Mouse (Mus musculus) forebrain, embryonic 10.5 days (tissue): ENCODE results near the gene Fgfr2. TPM values are rescaled to one million over a fixed set of nuclear protein-coding genes. Genes with fewer than 3 reads are reported as not detected.

Experiments used
- DNase-seq: peaks from one replicate; pipeline ENCODE4 v3.0.0-alpha.2; 2017; ENCODE audit warnings: low spot score; ENCODE audit errors: extremely low spot score
- H3K27ac ChIP-seq: fragments of 300-500 bp; sonication (generic); 2 replicates; pipeline ENCODE4 v1.5.1; 2016; ENCODE audit warnings: mild to moderate bottlenecking
- H3K27me3 ChIP-seq: fragments of 300-500 bp; sonication (generic); 2 replicates; pipeline ENCODE4 v1.6.1; 2016; ENCODE audit warnings: mild to moderate bottlenecking; ENCODE audit not compliant: poor library complexity, severe bottlenecking
- H3K36me3 ChIP-seq: fragments of 300-500 bp; sonication (generic); replicated peaks from 2 replicates; pipeline ENCODE4 v1.6.1; 2016; ENCODE audit warnings: mild to moderate bottlenecking, moderate library complexity
- H3K4me1 ChIP-seq: fragments of 300-500 bp; sonication (generic); 2 replicates; pipeline ENCODE4 v1.6.1; 2016
- H3K4me3 ChIP-seq: fragments of 300-500 bp; sonication (generic); 2 replicates; pipeline ENCODE4 v1.5.1; 2016; ENCODE audit warnings: mild to moderate bottlenecking, moderate library complexity
- H3K9me3 ChIP-seq: fragments of 300-500 bp; sonication (generic); 2 replicates; pipeline ENCODE4 v1.6.1; 2016; ENCODE audit warnings: mild to moderate bottlenecking, moderate library complexity
- WGBS: fragments of 180-500 bp; shearing (Covaris S2); methylation state at CpG from one replicate; pipeline ENCODE4 v1.1.7; 2016; 5-methylcytosine and 5-hydroxymethylcytosine counted together
- polyA plus RNA-seq: library from polyadenylated mRNA; unstranded; fragments of >200 nt; fragmentation: Nextera tagmentation; extraction: Ambion mirVana; gene quantifications from 2 replicates; pipeline ENCODE4 v1.2.1, GENCODE M21; 2016

The Fgfr2 gene
- polyA plus RNA-seq, 1 experiment from 2014 or later: 55.7 TPM

DNA sequence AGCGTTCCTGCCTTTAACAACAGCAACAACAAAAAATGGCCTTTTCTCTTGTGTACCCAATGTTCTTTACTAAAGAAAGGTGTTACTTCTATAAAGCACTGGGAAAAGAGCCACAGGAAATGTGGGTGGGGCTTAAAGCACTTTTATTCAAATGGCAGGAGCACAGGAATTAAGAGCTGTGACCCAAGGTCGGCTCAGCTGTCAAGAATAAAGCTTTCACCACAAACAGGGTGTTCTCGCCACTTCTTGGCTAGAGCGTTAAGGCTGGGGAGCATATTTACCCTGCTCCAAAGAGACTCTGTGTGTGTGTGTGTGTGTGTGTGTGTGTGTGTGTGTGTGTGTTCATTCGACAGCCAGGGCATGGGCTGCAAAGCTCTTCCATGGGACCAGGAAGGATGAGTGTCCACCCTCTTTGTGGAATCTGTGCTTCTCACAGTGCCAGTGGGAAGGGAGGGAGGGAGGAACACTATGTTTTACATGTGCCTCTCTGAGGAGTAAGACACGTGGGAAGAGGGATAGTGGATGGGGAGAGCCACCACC lies 103.6 kb downstream of the Fgfr2 start:
- Histone ChIP-seq H3K27me3 (no peaks in the 10 kb centered on the region), H3K27ac (0 out of 2 replicates have a peak overlapping the region, but pooled peaks have one; percentile 4), H3K36me3 (peaks cover 29% of the 10 kb centered on the region), H3K4me3 (no peak overlapping the region), H3K9me3 (no peaks in the 10 kb centered on the region), H3K4me1 (peaks cover 72% of the 10 kb centered on the region)
- no peak for DNase-seq
- 40% methylated on average over 6 of the region's 6 CpGs for WGBS

DNA sequence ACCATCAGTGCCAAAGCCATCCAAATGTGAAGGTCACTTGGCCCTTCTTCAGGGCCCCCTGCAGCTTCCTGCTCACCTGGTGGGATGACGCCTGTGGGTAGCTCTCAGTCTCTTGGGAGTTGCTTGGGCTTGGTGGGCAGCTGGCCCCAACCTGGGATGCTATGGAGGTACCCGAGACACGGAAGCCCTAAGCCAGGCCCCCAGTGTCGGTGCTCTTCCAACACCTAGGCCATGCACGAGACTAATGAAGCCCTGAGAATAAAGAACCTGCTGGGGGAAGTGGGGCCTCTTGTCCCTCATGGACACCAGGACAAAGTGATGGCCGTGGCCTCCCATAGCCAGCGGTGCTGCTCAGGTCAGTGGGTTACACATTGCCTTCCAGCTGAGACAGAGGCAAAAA lies 104.2 kb downstream of the Fgfr2 start:
- DNase-seq: no peak
- Histone ChIP-seq H3K27me3 (no peaks in the 10 kb centered on the region), H3K4me3 (no peak overlapping the region), H3K4me1 (peaks cover 78% of the 10 kb centered on the region), H3K9me3 (no peaks in the 10 kb centered on the region), H3K36me3 (peaks cover 31% of the 10 kb centered on the region), H3K27ac (peak overlapping the region; percentile 4; the same call in 1 of the 2 replicates)
- 77% methylated on average over 7 of the region's 7 CpGs for WGBS

DNA sequence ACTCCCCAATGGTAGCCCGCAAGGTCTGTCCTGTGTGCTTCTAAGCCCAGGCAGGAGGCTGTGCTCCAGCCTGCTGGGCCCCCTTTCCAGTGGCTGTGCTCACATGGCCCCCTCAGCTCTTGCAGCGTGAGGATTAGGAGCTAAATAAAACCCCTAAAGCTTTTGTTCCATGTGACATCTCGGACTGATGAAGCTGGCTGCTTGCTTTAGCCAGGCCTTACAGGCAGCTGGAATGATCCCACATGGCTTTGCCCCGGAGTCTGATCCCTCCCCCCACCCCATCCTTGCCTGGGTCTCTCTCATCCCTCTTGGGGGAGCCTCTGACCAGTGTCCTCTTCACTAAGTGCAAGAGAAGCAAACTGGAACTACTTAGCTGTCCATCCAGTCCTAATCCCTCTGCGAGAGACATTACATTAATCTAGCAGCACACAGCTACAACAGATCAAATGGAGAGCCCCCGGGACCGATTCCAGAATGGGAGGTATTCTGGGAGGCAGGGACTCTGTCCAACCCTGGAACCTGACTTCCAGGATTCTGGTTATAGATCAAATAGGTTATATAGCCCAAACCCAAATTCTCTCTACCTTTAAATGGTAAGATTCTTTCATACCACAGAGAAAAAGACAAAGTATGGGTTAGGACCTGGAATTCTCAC lies 107.6 kb downstream of the Fgfr2 start:
- Histone ChIP-seq H3K27ac (peak overlapping the region; percentile 80), H3K4me1 (peaks cover 94% of the 10 kb centered on the region), H3K36me3 (peaks cover 34% of the 10 kb centered on the region), H3K9me3 (no peaks in the 10 kb centered on the region), H3K4me3 (peak overlapping the region; percentile 21), H3K27me3 (no peaks in the 10 kb centered on the region)
- 31% methylated on average over 7 of the region's 7 CpGs for WGBS
- peak; percentile 33 for DNase-seq

DNA sequence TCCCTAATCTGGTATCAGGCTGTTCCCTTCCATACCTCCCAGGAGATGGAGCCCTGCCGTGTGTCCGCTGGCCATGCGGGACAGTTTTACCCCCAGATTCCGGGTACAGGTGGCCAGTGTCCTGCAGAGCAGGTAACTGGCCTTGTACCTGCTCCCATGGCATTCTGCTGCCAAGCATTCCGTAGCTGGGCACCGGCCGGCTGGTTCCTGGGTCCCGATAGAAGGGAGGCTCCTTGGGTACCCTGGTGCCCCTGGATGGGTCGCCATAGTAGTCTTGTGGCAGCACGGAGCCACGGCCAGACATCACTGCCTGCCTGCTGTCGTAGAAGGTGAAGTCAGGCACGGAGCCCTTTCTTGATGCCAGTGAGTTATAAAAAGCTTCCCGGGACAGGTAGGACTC lies 108.5 kb downstream of the Fgfr2 start:
- H3K27me3 ChIP-seq: no peaks in the 10 kb centered on the region
- no peaks in the 10 kb centered on the region for H3K9me3 ChIP-seq
- peaks cover 43% of the 10 kb centered on the region for H3K36me3 ChIP-seq
- H3K4me1 ChIP-seq: peaks cover 87% of the 10 kb centered on the region
- 93% methylated on average over 14 of the region's 14 CpGs for WGBS
- no peak for DNase-seq
- H3K27ac ChIP-seq: peak overlapping the region; percentile 80
- H3K4me3 ChIP-seq: no peak overlapping the region

DNA sequence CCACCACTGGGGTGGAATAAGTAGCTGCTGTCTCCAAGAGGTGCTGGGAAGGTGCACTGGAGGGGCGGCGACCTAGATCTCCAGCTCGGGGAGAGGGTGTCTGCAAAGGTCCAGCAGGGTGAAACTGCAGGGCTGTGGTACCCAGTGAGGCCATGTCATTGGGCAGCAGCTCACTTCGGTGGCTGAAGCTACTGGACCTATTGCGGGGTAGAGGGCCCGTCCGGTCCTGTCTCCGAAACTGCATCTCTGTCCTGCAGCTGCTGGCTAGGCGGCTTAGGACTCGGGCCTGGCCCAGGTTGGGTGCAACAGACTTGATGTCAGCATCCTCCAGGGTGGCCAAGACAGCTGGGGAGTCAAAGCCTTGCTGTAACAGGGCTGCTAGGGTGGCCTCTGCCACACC lies 109.2 kb downstream of the Fgfr2 start:
- Histone ChIP-seq H3K27ac (peak overlapping the region; percentile 80), H3K27me3 (no peaks in the 10 kb centered on the region), H3K9me3 (no peaks in the 10 kb centered on the region), H3K4me1 (peaks cover 82% of the 10 kb centered on the region), H3K4me3 (no peak overlapping the region), H3K36me3 (peaks cover 48% of the 10 kb centered on the region)
- WGBS: 89% methylated on average over 10 of the region's 10 CpGs
- no peak for DNase-seq

DNA sequence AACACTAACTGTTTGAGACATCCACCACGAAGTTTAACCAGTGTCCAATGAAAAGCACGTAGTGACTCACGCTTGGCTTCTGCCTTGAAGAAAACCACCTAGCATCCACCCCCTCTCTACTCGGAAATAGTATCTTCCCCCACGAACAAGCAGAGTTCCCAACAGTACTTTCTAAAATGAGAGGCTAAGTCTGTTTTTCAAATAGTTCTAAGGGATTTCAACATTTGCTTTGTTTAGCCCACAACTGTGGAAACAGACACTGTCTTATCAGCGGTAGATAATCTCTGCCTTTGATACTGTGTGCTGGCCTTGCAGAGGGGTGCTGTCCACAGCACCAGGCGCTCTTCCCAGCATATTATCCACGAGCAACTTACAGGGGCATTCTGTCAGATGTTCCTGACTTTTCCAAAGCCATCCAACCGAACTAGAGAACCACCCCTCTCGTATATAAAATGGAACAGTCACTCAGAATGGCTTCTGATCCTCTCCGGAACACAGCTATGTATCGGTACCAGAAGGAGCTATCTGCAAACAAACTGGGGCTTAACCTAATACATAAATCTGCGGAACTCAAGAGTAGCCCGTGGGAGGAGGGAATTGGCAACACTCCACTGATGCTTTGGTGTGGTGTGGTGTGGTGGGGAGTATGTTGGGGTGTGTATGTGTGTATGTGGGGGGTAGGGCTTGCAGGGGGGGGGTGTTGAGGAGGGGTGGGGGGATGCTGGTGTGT lies 110.3 kb downstream of the Fgfr2 start:
- H3K4me1 ChIP-seq: peaks cover 81% of the 10 kb centered on the region
- H3K36me3 ChIP-seq: peaks cover 55% of the 10 kb centered on the region
- H3K27me3 ChIP-seq: no peaks in the 10 kb centered on the region
- DNase-seq: no peak
- H3K4me3 ChIP-seq: no peak overlapping the region
- no peaks in the 10 kb centered on the region for H3K9me3 ChIP-seq
- WGBS: 82% methylated on average over 14 of the region's 14 CpGs
- H3K27ac ChIP-seq: peak overlapping the region; percentile 40; the same call in 1 of the 2 replicates

DNA sequence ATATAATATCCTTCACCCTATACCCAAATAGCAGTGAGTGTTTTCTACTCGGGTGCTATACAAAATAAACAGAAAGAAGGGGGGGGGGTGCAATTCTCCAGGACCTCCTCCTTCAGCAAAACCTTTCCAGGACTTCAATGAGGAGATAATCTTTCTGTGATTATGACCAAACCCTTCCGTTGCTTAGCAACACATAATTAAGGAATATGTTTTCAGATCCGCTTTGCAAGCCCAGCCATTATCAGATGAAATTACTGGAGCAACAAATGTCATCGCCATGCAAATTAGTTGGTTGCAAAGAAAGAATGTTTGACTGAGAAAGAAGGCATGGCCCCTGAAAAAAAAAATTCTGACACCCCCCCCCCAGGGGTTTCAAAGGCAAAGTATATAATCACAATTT lies 111.5 kb downstream of the Fgfr2 start:
- Histone ChIP-seq H3K4me3 (no peak overlapping the region), H3K27ac (no peak overlapping the region), H3K27me3 (no peaks in the 10 kb centered on the region), H3K9me3 (no peaks in the 10 kb centered on the region), H3K4me1 (peaks cover 76% of the 10 kb centered on the region), H3K36me3 (peaks cover 60% of the 10 kb centered on the region)
- WGBS: 61% methylated on average over 4 of the region's 4 CpGs
- DNase-seq: no peak

DNA sequence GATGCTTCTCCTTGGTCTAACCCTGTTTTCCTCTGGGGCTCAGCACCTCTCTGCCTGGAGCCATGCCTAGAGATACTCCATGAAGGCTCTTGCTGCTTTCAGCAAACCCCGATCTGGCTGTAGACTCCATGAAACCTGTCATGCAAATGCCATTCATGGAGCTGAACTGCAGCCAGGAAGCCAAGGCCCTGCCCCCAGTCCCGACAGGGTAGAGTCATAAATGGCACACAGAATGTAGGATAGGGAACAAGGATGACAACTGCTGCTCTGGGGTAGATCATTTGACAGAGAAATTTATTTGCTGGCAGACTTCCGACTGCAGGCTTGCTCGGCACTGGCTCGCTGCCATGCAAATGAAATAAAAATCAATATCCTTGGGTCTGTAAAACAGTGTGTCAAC lies 112.0 kb downstream of the Fgfr2 start:
- peak overlapping the region; percentile 2; the same call in 1 of the 2 replicates for H3K27ac ChIP-seq

DNA sequence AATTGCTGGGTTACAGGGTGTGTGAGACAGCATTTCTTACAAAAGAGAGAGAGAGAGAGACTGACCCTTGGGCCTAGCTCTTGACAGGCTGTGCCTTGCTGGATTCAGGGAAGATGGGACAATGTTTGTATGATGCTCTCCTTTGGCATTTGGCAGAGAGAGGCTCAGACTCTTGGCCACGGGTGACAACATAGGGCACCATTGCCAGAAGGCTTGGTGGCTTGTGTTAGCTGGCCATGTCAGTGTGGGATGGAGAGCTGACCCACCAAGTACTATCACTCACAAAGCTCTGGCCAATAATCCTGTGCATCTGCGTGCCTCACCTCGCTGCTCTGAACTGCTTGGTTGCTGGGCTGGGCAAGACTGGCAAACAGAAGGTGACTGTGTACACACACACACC lies 112.7 kb downstream of the Fgfr2 start:
- Histone ChIP-seq H3K4me1 (peaks cover 68% of the 10 kb centered on the region), H3K27ac (0 out of 2 replicates have a peak overlapping the region, but pooled peaks have one; percentile 2), H3K36me3 (peaks cover 64% of the 10 kb centered on the region), H3K4me3 (no peak overlapping the region), H3K27me3 (no peaks in the 10 kb centered on the region), H3K9me3 (no peaks in the 10 kb centered on the region)
- DNase-seq: no peak
- WGBS: 91% methylated on average over 3 of the region's 3 CpGs

More for the DNA sequence above, 112.0 kb downstream of the Fgfr2 start:
- WGBS: 83% methylated on average over 5 of the region's 5 CpGs
- Histone ChIP-seq H3K9me3 (no peaks in the 10 kb centered on the region), H3K4me1 (peaks cover 72% of the 10 kb centered on the region), H3K36me3 (peaks cover 60% of the 10 kb centered on the region), H3K27me3 (no peaks in the 10 kb centered on the region), H3K4me3 (no peak overlapping the region)
- no peak for DNase-seq

DNA sequence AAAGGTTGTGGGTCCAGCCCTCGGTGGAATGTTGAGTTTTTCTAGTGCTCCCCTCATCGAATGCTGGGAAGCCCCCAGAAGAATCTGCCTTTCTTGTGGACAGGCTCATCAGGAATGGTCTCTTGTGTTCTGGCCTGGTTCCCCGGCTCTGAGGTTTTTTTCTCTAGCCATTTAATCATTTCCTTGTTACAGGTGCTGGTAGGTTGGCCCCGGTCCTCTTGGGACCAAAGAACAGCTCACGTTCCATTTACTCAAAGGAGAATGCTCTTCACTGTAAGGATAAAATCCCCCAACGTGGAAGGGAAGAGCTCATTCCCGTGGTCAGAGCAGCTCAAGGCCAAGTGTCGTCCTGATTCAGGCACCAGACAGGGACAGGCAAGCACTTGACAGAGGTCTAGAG lies 113.5 kb downstream of the Fgfr2 start:
- 92% methylated on average over 8 of the region's 8 CpGs for WGBS
- Histone ChIP-seq H3K27me3 (no peaks in the 10 kb centered on the region), H3K4me1 (peaks cover 67% of the 10 kb centered on the region), H3K9me3 (no peaks in the 10 kb centered on the region), H3K36me3 (peaks cover 69% of the 10 kb centered on the region), H3K4me3 (no peak overlapping the region), H3K27ac (no peak overlapping the region)
- no peak for DNase-seq

DNA sequence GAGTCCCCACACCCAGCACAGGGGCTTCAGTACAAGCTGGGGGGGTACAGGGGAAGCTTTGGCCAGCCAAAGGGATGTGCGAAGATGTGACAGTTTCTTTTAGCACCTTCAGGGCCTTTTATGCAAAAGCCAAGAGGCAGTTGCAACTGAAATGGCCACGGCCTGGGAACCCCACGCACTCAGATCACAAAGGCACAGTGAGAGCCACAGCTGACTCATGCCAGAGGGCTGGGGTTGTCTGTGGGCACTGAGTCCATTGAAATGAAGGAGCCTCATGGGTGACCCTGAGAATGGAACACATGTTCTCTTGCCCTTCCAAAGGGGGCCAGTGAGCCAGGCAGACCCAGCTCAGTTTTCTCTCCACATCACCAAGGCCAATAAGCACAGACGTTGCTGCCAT lies 114.5 kb downstream of the Fgfr2 start:
- peaks cover 61% of the 10 kb centered on the region for H3K36me3 ChIP-seq
- 90% methylated on average over 4 of the region's 4 CpGs for WGBS
- H3K9me3 ChIP-seq: no peaks in the 10 kb centered on the region
- no peak overlapping the region for H3K4me3 ChIP-seq
- peaks cover 67% of the 10 kb centered on the region for H3K4me1 ChIP-seq
- no peak overlapping the region for H3K27ac ChIP-seq
- no peak for DNase-seq
- no peaks in the 10 kb centered on the region for H3K27me3 ChIP-seq

DNA sequence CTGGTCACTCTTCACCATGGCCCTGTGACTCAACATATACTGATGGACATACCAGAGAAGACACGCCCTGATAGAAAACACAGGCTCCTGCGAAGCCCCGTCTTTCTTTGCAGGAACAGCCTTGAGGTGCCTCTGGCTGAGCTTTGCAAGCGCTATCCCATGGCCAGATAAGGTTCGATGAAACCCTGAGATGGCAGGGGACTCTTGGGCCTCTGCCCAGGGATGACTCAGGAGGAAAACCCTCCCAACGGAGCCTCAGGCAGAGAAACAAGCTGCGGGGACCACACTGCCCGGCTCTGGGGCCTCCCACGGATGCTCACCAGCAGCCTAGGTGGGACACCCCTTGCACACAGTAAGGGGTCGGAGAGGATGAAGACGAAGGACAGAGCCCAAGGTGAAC lies 115.8 kb downstream of the Fgfr2 start:
- H3K9me3 ChIP-seq: no peaks in the 10 kb centered on the region
- H3K4me3 ChIP-seq: no peak overlapping the region
- H3K27ac ChIP-seq: 0 out of 2 replicates have a peak overlapping the region, but pooled peaks have one; percentile 0
- peaks cover 55% of the 10 kb centered on the region for H3K4me1 ChIP-seq
- H3K27me3 ChIP-seq: no peaks in the 10 kb centered on the region
- DNase-seq: no peak
- 87% methylated on average over 11 of the region's 11 CpGs for WGBS
- peaks cover 65% of the 10 kb centered on the region for H3K36me3 ChIP-seq

DNA sequence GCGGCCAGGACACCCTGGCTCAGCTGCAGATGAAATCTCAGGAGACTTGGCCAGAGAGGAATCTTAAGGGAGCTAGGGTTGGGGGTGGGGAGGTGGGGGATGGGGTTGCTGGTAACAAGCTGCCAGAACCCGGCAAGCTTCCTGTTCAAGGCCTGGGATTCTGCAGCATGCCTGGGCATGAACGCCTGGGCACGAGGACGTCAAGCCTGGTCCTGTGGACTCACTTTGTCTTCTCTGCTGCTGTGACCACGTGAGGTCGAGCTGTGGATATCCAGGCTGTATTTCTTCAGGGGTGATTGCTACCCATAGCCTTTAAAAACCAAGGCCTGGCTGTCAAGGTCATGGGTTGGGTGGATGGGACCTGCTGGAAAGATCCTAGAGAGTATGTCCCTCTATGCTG lies 117.4 kb downstream of the Fgfr2 start:
- peaks cover 39% of the 10 kb centered on the region for H3K4me1 ChIP-seq
- no peaks in the 10 kb centered on the region for H3K27me3 ChIP-seq
- H3K9me3 ChIP-seq: no peaks in the 10 kb centered on the region
- H3K36me3 ChIP-seq: peaks cover 73% of the 10 kb centered on the region
- whole genome bisulfite sequencing: 88% methylated on average over 7 of the region's 7 CpGs
- H3K27ac ChIP-seq: peak overlapping the region; percentile 53
- H3K4me3 ChIP-seq: no peak overlapping the region
- DNase-seq: no peak
